Mouse (Mus musculus) stomach, postnatal 0 days (tissue): Measurements from ENCODE around the gene Cdpf1.
A peak's percentile ranks its signal among the peaks of the same experiment; 100 is the strongest.

Experiments
- CTCF ChIP-seq: IDR thresholded peaks from 2 replicates; pipeline ENCODE4 v1.5.1; 2016; ENCODE audit warnings: antibody characterized with exemption, low read depth, mild to moderate bottlenecking, moderate library complexity
- EP300 ChIP-seq: optimal IDR thresholded peaks from 2 replicates; pipeline ENCODE3; 2016; ENCODE audit warnings: antibody characterized with exemption

DNA sequence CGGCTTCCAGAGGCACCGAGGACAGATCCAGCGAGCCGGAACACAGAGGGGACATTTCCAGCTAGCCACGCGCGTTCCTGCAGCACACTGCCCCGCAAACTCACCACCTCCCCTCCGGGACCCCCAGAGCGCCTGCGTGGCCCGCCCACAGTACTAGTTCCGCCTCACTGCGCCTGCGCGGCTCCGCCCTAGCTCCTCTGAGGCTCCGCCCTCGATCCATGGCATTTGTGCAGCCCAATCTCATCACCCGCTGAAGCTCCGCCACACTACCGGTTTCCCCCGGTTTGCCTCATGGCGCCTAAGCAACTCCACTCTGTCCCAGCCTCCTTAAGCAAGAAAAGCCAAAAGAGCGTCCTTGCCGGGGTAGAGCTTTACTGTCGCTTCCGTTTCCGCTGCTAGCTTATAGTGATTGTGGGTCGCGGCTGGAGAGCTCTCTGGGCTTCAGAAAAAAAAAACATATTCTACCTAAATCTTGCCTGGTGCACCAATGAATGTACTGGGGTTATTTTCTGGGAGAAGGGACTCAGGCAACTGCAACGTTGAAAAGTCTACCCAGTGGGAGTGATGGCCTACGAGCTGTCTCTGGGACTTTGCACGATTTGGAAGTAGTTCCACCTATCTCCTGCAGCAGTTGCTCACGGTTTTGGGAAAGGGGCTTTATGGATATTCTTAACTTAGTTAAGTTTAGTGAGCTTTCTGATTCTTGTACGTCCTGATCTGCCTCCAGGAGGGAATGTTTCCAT is at the start of gene Cdpf1:
- no peak for TF ChIP-seq EP300
- 0 out of 2 replicates have a peak, but pooled peaks have one; percentile 0 for TF ChIP-seq CTCF
